Mouse (Mus musculus) testis, postnatal 10 days (tissue): ENCODE measurements around the gene Ncapd2.
A peak's percentile ranks its signal among the peaks of the same experiment; 100 is the strongest.
"Not testable (repeated sequence)": the region's sequence is repeated elsewhere in the genome, so short reads cannot be mapped to it uniquely, and the experiment has no call there.

ENCODE experiments used
- DNase-seq: peaks from one replicate; pipeline ENCODE4 v3.0.0; 2021; ENCODE audit warnings: low spot score

The Ncapd2 gene

DNA sequence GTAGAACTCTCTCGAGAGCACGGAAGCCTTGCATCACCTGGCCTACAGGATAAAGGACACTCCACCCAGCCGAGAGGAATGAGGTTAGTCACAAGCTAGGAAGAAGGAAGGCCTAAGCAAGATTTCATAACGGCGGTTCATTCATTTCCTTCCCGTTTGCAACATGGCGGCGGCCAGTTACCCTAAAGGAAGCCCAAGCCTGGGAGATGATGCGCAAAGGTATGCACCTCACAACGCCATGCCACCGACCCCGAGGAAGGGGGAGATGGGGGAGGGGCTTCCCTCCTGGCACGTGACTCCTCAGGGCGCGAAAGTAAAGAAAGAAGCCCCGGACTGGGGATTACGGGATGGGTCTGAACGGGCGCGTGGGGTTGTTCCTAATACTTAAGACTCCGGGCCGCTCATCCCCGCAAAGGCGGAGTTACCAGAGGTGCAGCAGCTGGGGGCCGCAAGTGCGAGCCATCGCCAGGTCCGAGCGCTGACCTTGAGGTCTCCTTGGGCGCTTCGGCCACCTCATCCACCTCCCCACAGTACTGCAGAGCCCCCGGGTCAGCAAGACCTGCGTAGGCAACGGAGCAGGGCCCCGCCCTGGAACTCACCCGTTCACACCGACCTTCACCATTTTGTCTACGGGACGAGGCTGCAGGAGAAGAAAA, 26.7 kb downstream of the Ncapd2 start:
- DNase-seq, result peak; percentile 80

DNA sequence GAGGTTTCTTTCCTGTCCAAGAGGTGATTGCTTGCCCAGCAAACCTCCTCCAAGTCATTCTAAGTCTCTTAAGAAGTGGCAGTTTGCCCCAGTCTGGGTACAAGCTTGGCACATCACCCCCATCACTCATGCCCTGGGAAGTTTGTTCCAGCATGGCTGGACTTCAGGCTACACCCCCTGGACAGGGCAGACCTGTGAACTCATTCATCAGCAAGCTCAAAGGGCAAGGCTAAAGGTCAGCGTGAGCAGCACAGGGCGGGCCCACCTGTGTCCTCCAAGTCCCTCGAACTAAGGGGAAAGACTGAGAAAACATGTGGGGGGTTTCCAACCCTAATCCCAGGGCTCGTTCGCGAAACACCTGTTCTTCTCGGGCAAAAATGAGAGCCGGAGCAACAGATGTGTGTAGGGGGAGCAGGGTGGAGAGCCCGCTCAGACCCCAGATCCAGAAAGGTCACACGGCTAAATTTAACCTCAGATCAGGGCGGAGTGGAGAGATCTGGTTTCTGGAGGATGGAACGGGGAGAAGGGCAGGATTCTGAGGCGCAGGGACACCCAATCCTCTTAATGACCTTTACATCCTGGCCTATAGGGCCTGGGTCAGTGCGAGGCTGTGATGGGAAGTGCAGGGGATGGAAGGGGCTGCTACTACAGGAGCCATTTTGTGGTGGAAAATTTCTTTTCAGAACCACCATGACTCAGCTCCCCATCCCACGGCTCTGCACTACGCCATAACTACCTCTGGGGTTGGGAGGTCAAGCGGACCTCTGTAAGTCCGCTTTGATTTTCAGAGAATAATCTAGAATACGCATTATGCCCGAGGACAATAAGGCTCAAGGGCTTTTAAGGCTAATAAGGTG, 27.5 kb downstream of the Ncapd2 start:
- no peak for DNase-seq

DNA sequence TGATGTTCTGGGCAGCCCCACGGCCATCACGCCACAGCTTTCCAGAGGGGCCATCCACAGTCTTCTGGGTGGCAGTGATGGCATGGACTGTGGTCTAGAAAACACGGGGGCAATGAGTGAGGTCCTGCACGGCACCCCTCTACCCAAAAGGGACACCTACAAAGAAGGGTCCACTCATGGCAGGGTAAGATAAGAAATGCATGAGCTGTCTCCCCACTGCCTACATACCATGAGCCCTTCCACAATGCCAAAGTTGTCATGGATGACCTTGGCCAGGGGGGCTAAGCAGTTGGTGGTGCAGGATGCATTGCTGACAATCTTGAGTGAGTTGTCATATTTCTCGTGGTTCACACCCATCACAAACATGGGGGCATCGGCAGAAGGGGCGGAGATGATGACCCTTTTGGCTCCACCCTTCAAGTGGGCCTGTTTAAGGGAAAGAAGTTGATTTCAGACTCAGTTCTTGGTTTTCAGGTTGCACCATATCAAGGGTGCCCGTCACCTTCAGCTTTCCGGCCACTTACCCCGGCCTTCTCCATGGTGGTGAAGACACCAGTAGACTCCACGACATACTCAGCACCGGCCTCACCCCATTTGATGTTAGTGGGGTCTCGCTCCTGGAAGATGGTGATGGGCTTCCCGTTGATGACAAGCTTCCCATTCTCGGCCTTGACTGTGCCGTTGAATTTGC, 28.7 kb downstream of the Ncapd2 start:
- not testable (repeated sequence) for DNase-seq

DNA sequence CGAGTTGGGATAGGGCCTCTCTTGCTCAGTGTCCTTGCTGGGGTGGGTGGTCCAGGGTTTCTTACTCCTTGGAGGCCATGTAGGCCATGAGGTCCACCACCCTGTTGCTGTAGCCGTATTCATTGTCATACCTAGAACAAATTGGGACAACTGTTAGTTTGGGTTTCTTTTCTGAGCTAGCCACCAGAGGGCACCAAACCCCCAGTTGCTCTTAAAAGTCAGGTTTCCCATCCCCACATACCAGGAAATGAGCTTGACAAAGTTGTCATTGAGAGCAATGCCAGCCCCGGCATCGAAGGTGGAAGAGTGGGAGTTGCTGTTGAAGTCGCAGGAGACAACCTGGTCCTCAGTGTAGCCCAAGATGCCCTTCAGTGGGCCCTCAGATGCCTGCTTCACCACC, 29.5 kb downstream of the Ncapd2 start:
- DNase-seq, result peak; percentile 83

DNA sequence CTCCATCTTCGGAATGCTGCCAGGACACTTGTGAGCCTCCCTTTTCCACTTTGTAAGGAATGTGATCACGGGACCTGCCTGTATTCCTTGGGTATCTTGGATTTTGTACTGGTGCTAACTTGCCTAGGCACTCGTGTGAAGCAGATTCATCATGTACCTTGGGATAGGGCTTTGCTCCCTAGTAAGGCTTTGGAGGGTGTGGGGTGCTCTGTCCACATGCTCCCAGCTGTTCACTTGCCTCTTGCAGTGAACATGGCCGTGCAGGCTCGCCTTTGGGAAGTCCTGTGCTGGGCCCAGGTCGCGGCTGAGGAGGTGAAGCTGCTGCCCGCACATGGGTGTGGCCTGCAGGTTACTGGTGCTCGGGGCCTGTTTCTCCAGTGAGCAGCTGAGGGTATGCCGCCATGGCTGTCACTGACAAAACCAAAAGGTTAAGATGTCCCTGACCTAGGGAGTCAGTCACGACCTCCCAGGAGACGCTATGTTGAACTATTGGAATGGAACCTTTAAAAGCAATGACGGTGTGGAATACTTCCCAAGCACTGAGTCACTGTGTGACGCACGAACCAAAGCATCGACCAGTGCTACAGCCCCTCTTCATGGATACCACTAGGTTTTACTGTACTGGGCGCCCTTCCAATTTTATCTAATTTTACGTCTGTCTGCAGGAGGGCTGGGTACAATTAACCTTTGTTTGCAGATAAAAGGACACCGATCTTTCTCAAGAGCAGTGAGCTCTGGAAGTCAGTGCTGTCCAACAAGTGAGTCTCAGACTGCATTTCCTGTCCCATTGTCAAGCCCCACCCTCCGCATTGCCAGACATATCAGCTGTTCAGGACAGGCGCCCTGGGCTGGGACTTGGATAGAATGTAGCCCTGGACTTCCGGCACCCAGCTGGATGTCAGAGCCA, 30.4 kb downstream of the Ncapd2 start:
- peak; percentile 76 for DNase-seq

DNA sequence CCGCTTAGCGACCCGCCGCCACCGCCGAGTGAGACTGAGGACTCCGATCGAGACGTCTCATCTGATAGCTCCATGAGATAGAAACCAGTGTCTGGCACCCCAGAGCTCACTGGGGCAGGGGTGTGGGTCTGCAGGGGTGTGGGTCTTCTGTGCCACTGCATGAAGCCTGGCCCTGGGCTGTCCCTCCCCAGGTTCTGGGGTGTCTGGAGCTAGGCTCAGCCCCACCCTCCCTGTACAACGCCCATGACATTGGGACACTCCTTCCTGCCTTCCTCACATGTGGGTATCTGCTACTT, 31.0 kb downstream of the Ncapd2 start:
- peak; percentile 54 for DNase-seq

DNA sequence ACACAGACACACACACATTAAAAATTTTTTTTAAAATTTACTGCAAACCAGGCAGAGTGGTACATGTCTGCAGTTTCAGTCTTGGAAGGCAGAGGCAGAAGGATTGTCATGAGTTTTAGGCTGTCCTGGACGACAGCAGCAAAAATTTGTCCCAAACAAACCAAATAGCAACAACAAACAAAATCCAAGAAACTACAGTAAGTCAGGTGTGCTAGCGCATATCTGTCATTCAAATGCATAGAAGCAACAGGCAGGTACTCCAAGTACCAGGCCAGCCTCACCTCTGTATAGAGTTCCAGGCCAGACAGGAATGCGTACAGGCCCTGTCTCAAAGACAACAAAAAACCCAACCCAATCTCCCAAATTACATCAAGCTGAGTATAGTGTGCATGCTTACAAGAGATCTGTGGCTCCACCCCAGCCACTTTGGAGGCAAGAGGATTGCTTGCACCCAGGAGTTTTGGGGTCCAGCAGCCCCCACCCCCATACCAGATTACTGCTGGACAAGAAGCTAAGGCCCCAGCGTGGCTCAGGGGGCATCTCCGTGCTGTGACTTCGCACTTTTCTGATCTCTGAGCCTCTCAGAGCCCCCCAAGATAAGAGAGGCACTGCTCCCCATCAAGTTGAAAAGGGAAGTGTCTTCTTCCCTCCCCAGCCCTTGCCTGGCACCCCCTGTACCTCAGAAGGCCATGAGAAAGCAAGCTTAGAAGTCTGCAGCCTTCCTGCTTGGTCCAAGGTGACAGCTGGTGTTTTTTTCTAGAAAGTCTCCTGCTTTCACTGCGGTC, 31.5 kb downstream of the Ncapd2 start:
- DNase-seq, result no peak

DNA sequence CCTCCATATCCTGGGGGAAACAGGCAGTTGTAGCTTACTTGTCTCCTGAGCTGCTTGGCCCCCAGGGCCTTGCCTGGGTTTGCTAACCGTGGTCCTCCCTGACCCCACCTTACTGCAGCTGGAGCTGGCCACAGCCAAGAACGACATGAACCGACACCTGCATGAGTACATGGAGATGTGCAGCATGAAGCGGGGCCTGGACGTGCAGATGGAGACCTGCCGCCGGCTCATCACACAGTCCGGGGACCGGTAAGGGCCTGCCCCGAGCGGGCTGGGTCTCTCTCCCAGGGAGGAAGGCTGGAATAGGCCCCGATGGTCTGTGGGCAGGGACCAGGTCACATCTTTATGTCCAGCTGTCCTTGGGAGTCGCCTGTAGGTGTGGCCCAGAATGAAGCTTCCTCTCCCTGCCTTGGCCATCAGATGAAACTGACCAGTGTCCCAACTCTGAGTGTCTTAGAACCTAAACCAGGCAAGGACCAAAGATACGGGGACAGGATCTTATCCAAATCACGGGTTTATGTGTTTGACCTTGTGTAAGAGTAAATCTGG, 32.5 kb downstream of the Ncapd2 start:
- DNase-seq, result peak; percentile 51

DNA sequence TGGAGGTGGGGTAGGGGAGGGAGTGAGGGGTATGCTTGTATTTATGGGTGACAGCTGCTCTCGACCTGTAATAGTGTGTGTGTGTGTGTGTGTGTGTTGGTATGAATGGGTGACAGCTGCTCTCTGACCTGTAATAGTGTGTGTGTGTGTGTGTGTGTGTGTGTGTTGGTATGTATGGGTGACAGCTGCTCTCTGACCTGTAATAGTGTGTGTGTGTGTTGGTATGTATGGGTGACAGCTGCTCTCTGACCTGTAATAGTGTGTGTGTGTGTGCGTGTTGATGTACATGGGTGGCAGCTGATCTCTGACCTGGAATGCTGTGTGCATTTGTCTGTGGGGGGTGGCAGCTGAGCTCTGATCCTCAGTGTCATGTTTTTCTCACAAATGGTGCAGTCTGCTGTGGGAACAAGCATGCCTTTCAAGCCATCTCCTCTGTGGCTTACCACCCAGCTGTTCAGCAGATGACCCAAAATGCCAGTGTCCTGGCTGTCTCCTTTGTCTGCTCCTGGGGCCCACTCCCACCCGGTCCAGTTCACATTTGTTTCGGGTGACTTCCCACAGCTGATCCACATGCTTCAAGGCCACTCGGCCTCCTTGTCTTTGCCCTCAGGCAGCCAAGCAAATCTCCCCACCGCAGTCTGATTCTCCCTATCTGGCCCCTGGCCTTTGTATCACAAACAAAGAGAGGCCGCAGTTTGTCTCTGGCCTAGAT, 34.4 kb downstream of the Ncapd2 start:
- peak; percentile 52 for DNase-seq

DNA sequence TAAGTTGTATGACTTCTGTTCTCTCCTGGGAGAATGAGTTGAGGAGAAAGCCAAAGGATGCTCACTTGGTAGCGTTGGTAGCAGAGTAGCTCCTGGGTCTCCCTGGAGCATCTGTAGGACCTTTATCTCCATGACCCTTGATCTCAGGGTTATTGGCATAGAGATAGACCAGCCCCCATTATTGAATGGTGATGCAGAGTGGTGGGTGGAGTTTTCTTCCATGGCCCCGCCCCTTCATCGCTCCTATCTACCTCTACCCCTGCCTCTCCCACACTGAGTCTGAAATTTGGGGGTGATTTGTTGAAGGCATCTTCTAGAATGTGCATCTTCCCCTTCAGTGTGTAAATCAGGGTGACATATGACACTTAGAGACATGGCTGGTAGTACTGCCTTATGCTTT, 35.0 kb downstream of the Ncapd2 start:
- no peak for DNase-seq

DNA sequence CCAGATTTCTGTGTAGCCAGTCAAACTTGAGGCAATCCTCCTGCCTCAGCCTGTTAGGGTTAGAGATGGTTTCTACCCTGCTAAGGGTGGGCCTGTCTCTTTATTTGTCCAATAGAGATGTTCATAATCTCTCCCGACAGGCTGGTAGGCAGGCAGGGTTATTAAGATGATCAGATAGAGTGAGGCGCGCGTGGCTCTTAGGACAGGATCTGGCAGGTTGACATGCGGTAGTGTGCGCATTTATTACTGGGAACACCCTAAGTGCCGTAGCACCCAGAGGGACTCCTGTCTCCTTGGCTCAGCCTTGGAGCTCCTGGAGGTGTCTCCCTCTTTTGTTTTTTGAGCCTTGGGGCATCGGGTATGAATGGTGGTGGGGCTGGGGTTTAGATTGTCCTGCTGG, 36.2 kb downstream of the Ncapd2 start:
- no peak for DNase-seq

DNA sequence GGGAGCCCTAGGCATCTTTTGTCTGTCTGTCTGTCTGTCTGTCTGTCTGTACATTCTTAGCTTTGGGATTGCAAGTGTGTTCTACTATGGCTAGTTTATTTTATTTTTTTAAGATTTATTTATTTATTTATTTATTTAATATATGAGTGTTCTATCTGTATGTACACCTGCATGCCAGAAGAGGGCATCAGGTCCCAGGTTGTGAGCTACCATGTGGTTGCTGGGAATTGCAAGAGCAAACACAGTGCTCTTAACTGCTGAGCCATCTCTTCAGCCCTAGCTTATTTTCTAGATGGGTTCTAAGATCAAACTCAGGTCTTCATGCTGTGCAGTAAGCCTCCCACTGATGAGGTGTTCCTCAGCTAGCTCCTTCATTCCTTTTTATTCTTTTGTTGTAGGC, 37.0 kb downstream of the Ncapd2 start:
- no peak for DNase-seq

DNA sequence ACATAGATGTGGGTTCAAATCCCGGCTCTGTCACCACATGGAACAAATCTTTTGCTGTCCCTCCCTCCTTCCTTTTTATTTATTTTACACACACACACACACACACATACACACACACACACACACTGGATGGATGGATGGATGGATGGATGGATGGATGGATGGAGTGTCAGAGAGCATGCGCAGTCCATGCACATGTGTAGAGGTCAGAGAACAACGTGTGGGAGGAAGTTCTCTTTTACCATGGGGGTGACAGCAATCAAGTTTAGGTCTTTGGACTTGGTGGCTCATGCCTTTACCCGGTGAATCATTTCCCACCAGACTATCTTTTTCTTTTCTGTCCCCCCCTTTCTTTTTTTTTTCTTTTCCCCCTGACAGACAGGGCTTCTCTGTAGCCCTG, 37.8 kb downstream of the Ncapd2 start:
- DNase-seq, result no peak

DNA sequence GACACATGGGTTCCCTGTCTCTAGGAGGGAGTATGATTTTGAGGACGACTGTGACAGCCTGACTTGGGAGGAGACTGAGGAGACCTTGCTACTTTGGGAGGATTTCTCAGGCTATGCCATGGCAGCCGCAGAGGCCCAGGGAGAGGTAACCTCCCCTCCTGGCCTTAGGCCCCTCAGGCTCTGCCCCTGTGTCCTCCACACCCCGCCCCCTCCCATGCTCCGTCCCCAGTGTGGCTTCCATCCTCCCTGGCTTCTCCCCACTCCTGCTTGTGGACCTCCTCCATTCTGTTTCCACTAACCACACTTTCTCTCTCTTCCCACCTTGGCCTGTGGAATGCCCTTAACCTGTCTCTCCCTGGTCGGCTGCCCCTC, 38.5 kb downstream of the Ncapd2 start:
- peak; percentile 53 for DNase-seq

DNA sequence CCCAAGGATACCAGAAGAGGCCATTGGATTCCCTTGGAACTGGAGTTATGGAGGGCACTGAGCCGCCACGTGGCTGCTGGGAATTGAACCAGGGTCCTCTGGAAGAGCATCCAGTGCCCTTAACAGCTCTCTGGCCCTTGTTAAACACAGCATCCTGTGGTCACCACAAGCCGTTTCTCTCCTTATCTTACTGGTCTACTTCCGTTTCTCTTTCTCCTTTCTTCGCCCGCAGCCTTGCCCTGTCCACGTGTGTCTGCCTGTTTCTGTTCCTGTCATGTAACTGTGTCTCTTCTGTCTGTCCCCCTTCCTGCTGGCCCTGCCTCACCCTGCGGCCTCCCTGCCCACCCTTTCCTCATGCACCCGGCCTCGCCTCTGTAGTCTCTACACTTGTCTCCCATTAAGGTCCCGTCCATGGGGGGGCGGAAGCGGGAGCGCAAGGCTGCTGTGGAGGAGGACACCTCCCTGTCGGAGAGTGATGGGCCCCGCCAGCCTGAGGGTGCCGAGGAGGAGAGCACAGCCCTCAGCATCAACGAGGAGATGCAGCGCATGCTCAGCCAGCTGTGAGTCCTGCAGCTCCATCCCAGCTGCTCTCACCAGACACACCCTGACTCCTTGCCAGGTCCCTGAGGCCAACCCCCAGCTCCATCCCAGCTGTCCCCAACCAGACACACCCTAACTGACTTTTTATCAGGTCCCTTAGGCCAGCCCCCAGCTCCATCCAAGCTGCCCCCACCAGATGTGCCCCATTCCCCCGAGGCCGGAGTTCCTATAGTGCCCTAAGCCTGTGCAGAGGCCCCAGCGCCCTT, 39.1 kb downstream of the Ncapd2 start:
- DNase-seq, result peak; percentile 74

DNA sequence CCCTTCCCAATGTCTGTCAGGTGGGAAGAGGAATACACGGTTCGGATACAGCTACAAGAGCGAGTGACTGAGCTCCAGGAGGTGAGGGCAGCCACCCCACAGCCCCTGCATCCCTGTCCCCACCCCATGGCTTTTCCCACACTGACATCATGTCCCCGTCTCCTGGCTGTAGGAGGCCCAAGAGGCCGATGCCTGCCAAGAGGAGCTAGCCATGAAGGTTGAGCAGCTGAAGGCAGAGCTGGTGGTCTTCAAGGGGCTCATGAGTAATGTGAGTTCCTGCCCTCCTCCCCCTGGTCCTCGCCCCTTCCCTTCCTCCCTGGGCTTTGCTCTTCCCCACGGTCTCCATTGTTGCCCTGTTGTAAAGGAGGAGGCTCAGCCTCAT, 41.9 kb downstream of the Ncapd2 start:
- no peak for DNase-seq

DNA sequence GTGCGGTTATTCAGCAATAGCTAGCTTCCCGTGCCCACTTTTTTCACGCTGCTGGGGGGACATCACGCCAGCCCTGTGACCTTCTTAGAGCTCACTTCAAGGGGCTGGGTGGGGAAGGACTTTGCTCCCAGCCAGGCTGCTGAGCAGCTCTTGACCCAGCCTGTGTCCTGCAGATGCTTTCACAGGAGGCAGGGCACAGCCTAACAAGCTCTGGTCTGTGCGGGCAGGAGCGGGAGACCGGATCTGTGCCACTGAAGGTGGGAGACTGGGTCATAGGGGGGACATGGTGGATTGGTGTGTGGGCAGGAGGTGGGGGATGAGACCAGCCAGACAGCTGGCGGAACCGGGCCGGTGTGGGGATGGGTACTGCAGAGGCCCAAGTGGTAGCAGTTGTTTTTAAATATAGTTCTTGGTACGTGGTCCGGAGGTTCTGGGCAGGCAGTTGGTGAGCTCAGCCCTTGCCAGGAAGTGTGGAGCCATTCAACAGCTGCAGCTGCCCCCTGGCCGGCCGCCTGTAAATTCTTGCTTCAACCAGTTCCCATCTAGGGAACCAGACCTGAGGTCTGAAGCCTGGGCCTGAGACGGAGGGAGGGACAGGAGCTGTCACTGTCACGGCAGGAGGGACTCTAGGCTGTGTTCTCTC, 42.5 kb downstream of the Ncapd2 start:
- DNase-seq, result peak; percentile 65

DNA sequence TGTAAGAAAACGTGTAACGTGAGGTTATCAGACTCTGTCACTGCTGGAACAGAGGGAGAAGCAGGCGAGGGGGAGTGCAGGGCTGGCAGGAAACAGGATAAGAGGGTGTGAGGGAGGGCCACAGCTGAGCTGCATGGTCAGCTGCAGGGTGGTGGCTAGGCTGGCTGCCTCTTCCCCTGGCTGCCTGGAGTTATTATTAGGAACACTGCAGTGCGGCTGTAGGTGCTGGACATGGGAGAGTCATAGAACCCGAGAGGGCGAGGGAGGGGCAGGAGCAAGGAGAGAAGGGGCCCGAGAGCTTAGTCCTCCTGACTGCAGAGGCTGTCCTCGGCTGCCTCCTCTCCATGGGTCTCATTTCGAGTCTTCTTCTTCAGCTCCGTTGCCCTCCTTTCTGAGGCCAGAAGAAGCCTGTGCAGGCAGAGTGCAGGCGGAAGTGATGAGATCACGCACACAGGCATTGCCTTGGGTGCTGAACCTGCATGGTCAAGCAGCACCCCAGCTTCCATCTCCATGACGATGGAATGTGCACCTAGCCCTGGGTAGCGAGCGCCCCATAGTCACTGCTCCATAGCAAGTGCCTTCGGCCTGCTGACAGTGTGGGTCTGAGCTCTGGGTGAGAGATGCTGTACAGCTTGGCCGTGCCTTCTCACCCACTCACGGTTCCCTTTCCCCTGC, 43.1 kb downstream of the Ncapd2 start:
- peak; percentile 69 for DNase-seq

DNA sequence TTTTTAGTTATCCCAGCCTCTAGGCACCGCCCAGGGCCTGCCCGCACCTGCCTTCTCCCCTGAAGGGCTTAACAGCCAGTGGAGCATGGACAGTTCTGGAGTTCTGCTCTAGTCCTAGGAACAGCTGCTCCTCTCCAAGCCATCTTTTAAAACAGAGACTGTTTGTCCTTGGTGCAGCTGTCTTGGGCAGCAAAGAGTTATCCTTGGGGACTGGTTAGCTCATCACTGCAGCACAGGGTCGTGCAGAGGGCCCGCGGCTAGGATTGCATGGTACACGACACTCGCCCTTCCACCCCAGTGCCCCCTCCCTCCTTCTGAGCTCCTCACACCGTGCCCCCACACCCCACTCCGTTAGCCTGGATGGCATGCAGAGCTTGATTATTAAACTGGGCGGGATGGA, 44.2 kb downstream of the Ncapd2 start:
- peak; percentile 55 for DNase-seq
